Mouse (Mus musculus) lung, adult 2 months (tissue): ENCODE data around the gene Otud3.

ENCODE experiments used
- CTCF ChIP-seq: fragments of 200-500 bp; IDR thresholded peaks from 2 replicates; pipeline ENCODE4 v1.5.1; 2011; ENCODE audit warnings: mild to moderate bottlenecking, low read length, control low read depth; ENCODE audit not compliant: insufficient read depth
- POLR2A ChIP-seq: fragments of 200-500 bp; IDR thresholded peaks from 2 replicates; pipeline ENCODE4 v1.6.1; 2011; ENCODE audit warnings: low read depth, mild to moderate bottlenecking, control low read depth, low read length, borderline replicate concordance; ENCODE audit errors: extremely low read depth

DNA sequence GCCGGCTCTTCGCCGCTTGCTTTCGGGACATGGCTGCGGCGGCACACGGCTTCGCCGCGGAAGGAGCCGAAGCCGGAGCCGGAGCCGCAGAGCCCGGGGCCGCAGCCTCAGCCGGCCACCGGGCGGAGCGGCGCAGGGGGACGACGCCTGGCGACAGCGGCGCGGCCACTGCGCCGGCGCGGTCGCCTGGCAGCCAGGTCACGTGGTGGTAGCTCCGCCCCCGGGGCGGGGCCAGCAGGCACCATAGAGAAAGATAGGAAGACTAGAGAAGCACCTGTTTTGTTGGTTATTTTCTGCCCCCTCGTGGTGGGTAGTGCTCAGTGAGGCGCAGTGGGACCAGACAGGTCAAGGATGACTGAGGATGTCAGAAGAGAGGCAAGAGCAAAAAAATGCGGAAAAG, at the start of gene Otud3:
- TF ChIP-seq POLR2A: 0 out of 2 replicates have a peak, but pooled peaks have one; percentile 49
- TF ChIP-seq CTCF: peak; percentile 82
